Mouse (Mus musculus) brain, embryonic 14.5 days (tissue): Measurements from ENCODE around the gene Gm10300.

Experiments used
- CTCF ChIP-seq: fragments of 200-500 bp; IDR thresholded peaks from 2 replicates; pipeline ENCODE4 v1.5.1; 2012; ENCODE audit warnings: inconsistent platforms, mild to moderate bottlenecking, moderate library complexity, borderline replicate concordance; ENCODE audit not compliant: insufficient read depth, insufficient read length; ENCODE audit errors: extremely low read depth
- POLR2A ChIP-seq: fragments of 200-500 bp; IDR thresholded peaks from 2 replicates; pipeline ENCODE4 v1.6.1; 2012; ENCODE audit warnings: mild to moderate bottlenecking, inconsistent platforms, borderline replicate concordance; ENCODE audit not compliant: poor library complexity, insufficient read depth, insufficient read length, severe bottlenecking; ENCODE audit errors: extremely low read depth

GRCm38 (mm10) chr4:132027806-132028205 lies 46.7 kb upstream of the Gm10300 start:
- TF ChIP-seq POLR2A (no peak), CTCF (no peak)
